ENCODE assay signal across 31 mouse cellular contexts in the genomic region with DNA sequence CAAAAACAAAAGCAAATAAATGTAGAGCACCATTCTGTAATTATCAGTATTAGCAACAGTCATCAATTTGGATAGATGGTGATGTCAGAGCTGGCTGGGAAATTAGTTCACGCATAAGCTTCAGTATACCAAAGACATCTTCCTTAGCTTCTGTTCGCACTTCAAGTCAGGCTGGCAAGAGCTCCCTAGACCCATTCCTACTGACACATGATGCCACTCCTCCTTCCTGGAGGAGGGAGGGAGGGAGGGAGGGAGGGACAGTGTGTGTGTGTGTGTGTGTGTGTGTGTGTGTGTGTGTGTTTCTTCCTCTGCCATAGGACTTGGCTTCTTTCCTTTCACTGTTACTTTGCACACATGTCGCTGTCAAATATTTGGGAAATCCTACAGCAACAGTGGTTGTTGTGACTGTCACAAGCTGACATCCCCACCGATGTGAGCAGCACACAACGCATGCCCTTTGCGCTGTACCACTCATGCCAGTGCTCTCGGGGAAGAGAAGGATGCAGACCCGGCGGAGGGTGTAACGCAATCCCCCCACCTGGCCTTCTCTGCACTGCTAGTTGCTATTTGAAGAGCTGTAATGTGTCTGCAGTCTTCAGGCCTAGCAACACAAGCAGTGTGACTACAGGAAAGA. TPM values are rescaled to one million over a fixed set of nuclear protein-coding genes. Genes with fewer than 3 reads are reported as not detected.
DNase-seq lines count a peak whose midpoint lies in the region; ATAC-seq and TF ChIP-seq lines count a peak whose summit lies in the region.
"Had no signal": no experiment of that assay in that cellular context is flagged by ENCODE, and none has a peak within 500 bp of the region (broad histone marks: within the 10 kb centered on the region; RNA-seq: fewer than 3 reads in every experiment).

No protein-coding gene starts in this region.

- H3K27me3 ChIP-seq in kidney, embryonic 16.5 days (ENCODE audit: insufficient read depth, low read length): no peaks in the 10 kb centered on the region
- H3K27me3 ChIP-seq in forebrain, postnatal 0 days (ENCODE audit: insufficient read depth, low read length): no peaks in the 10 kb centered on the region
- H3K27me3 ChIP-seq in stomach, postnatal 0 days (ENCODE audit: control insufficient read depth, insufficient read depth, low read length): no peaks in the 10 kb centered on the region
- H3K27me3 ChIP-seq: embryonic facial prominence, embryonic 12.5 days; liver, embryonic 15.5 days; lung, embryonic 15.5 days; neural tube, embryonic 13.5 days; stomach, embryonic 15.5 days had no signal

- peak overlapping the region; percentile 46 for H3K4me3 ChIP-seq in gastrocnemius, adult 2 months
- H3K4me3 ChIP-seq in kidney, embryonic 16.5 days (ENCODE audit: low read length): no peak overlapping the region
- H3K4me3 ChIP-seq in forebrain, postnatal 0 days (ENCODE audit: low read depth, low read length): no peak overlapping the region
- H3K4me3 ChIP-seq in stomach, postnatal 0 days (ENCODE audit: low read depth, low read length): no peak overlapping the region
- H3K4me3 ChIP-seq: embryonic facial prominence, embryonic 12.5 days; erythroblast, embryonic 14.5 days; limb, embryonic 10.5 days; liver, embryonic 15.5 days; lung, embryonic 15.5 days; midbrain, embryonic 10.5 days; myocyte; neural tube, embryonic 13.5 days; stomach, embryonic 15.5 days had no signal

- intact Hi-C loops in gastrocnemius, adult 2 months (cut with DNase I): no loop called here

- H3K9ac ChIP-seq in kidney, embryonic 16.5 days (replicated peaks; ENCODE audit: low read length): no peak overlapping the region
- H3K9ac ChIP-seq in forebrain, postnatal 0 days: no peak overlapping the region
- H3K9ac ChIP-seq in stomach, postnatal 0 days (ENCODE audit: low read length): no peak overlapping the region
- H3K9ac ChIP-seq: embryonic facial prominence, embryonic 12.5 days; hindbrain, embryonic 14.5 days; liver, embryonic 15.5 days; lung, embryonic 15.5 days; neural tube, embryonic 13.5 days; stomach, embryonic 15.5 days had no signal

- H3K27ac ChIP-seq in gastrocnemius, adult 2 months: peak overlapping the region; percentile 81
- H3K27ac ChIP-seq in kidney, embryonic 16.5 days (ENCODE audit: low read length): no peak overlapping the region
- H3K27ac ChIP-seq in forebrain, postnatal 0 days (ENCODE audit: low read depth, low read length): no peak overlapping the region
- H3K27ac ChIP-seq in stomach, postnatal 0 days (replicated peaks): no peak overlapping the region
- H3K27ac ChIP-seq: embryonic facial prominence, embryonic 12.5 days; hindbrain, embryonic 14.5 days; limb, embryonic 10.5 days; liver, embryonic 15.5 days; lung, embryonic 15.5 days; macrophage; midbrain, embryonic 10.5 days; neural tube, embryonic 13.5 days; stomach, embryonic 15.5 days had no signal

- TF ChIP-seq CTCF in gastrocnemius, adult 2 months (IDR thresholded peaks at IDR 0.05): no peak
- no peak for TF ChIP-seq CTCF in forebrain, postnatal 0 days (IDR thresholded peaks at IDR 0.05; ENCODE audit: low read depth)
- TF ChIP-seq CTCF in stomach, postnatal 0 days (IDR thresholded peaks at IDR 0.05; ENCODE audit: low read depth): no peak

- H3K36me3 ChIP-seq in kidney, embryonic 16.5 days (ENCODE audit: insufficient read depth, low read length): no peaks in the 10 kb centered on the region
- H3K36me3 ChIP-seq in forebrain, postnatal 0 days (ENCODE audit: insufficient read depth): no peaks in the 10 kb centered on the region
- no peaks in the 10 kb centered on the region for H3K36me3 ChIP-seq in stomach, postnatal 0 days (ENCODE audit: control insufficient read depth, insufficient read depth, low read length)
- H3K36me3 ChIP-seq: embryonic facial prominence, embryonic 12.5 days; limb, embryonic 10.5 days; liver, embryonic 15.5 days; lung, embryonic 15.5 days; midbrain, embryonic 10.5 days; neural tube, embryonic 13.5 days; stomach, embryonic 15.5 days had no signal

- H3K4me1 ChIP-seq in kidney, embryonic 16.5 days (ENCODE audit: insufficient read depth, low read length): no peaks in the 10 kb centered on the region; the same call in 1 of the 2 replicates
- no peaks in the 10 kb centered on the region for H3K4me1 ChIP-seq in forebrain, postnatal 0 days (ENCODE audit: insufficient read depth)
- H3K4me1 ChIP-seq in stomach, postnatal 0 days (replicated peaks; ENCODE audit: control insufficient read depth, insufficient read depth): no peaks in the 10 kb centered on the region
- H3K4me1 ChIP-seq: embryonic facial prominence, embryonic 12.5 days; limb, embryonic 10.5 days; liver, embryonic 15.5 days; lung, embryonic 15.5 days; midbrain, embryonic 10.5 days; neural tube, embryonic 13.5 days; stomach, embryonic 15.5 days had no signal

- DNase-seq in gastrocnemius, adult 2 months: peak; percentile 74
- DNase-seq in gastrocnemius, postnatal 10 days: no peak
- DNase-seq in kidney, postnatal 10 days: no peak
- DNase-seq in forebrain, postnatal 0 days: peak; percentile 56
- no peak for DNase-seq in right cerebral cortex, postnatal 36 days (ENCODE audit: low spot score in 2 of 2)
- DNase-seq in stomach, postnatal 0 days (ENCODE audit: low spot score): no peak
- DNase-seq: adrenal gland, adult 2 months; cerebellum, adult 18-20 months; cerebellum, postnatal 14 days; heart, adult 18-20 months; heart, postnatal 36 days; kidney, adult 8-10 months; liver; retina, postnatal 1 day; right cerebral cortex, postnatal 25 days; thymus, adult 18-20 months; thymus, postnatal 4 days had no signal

- no peak for TF ChIP-seq EP300 in stomach, postnatal 0 days (optimal IDR thresholded peaks at IDR 0.05)

- ATAC-seq in kidney, embryonic 16.5 days (ENCODE audit: low FRiP score, low TSS enrichment): 0 out of 2 replicates have a peak, but pooled peaks have one; percentile 39
- peak; percentile 94 for ATAC-seq in forebrain, postnatal 0 days
- ATAC-seq in stomach, postnatal 0 days (ENCODE audit: low FRiP score, low TSS enrichment): no peak
- ATAC-seq: midbrain, embryonic 16.5 days had no signal

- 57% methylated on average over 10 of the region's 10 CpGs for WGBS in kidney, embryonic 16.5 days
- WGBS in forebrain, postnatal 0 days: 63% methylated on average over 10 of the region's 10 CpGs
- WGBS in stomach, postnatal 0 days: 81% methylated on average over 10 of the region's 10 CpGs

- H3K4me2 ChIP-seq in kidney, embryonic 16.5 days (replicated peaks; ENCODE audit: low read depth, low read length): no peak overlapping the region
- no peak overlapping the region for H3K4me2 ChIP-seq in forebrain, postnatal 0 days (ENCODE audit: low read depth)
- no peak overlapping the region for H3K4me2 ChIP-seq in stomach, postnatal 0 days (replicated peaks; ENCODE audit: low read depth)
- H3K4me2 ChIP-seq: embryonic facial prominence, embryonic 12.5 days; hindbrain, embryonic 14.5 days; liver, embryonic 15.5 days; lung, embryonic 15.5 days; neural tube, embryonic 13.5 days; stomach, embryonic 15.5 days had no signal

- no peaks in the 10 kb centered on the region for H3K9me3 ChIP-seq in kidney, embryonic 16.5 days (ENCODE audit: low read length)
- H3K9me3 ChIP-seq in forebrain, postnatal 0 days (ENCODE audit: low read length): no peaks in the 10 kb centered on the region
- H3K9me3 ChIP-seq in stomach, postnatal 0 days (ENCODE audit: control insufficient read depth, low read length): no peaks in the 10 kb centered on the region
- H3K9me3 ChIP-seq: embryonic facial prominence, embryonic 12.5 days; limb, embryonic 10.5 days; liver, embryonic 15.5 days; lung, embryonic 15.5 days; midbrain, embryonic 10.5 days; neural tube, embryonic 13.5 days; stomach, embryonic 15.5 days had no signal

RNA-seq across cellular contexts. Expression of gene Fam189a2, which starts 34.9 kb away (rescaled TPM):
- 10 to 100 TPM; 17.5 to 24.8 TPM for total RNA-seq in gastrocnemius, adult 2 months (2021)
- 10 to 100 TPM; 39.6 to 42.5 TPM for total RNA-seq in gastrocnemius, postnatal 10 days (2021)
- 1.4 and 1.7 TPM in 2 replicates for polyA plus RNA-seq in kidney, embryonic 16.5 days (2015; fragmentation: Nextera tagmentation; extraction: Ambion mirVana)
- total RNA-seq in forebrain, postnatal 0 days (2014; rRNA removed): 8.2 and 8.4 TPM in 2 replicates
- 1.8 and 2.5 TPM in 2 replicates for polyA plus RNA-seq in forebrain, postnatal 0 days (2015; fragmentation: Nextera tagmentation; extraction: Ambion mirVana)
- polyA plus RNA-seq in stomach, postnatal 0 days (2015; fragmentation: Nextera tagmentation; extraction: Ambion mirVana): 0.75 and 1.9 TPM in 2 replicates
- total RNA-seq: MEL had no signal
- polyA plus RNA-seq: erythroblast, embryonic 14.5 days; macrophage had no signal

Comparison
In these comparisons a context has a peak if more than half of its experiments do, and no peak if none do; other contexts are left out.
1. DNase-seq: peak in gastrocnemius, adult 2 months (single experiment) and forebrain, postnatal 0 days (single experiment); none in gastrocnemius, postnatal 10 days (single experiment), kidney, postnatal 10 days (single experiment), right cerebral cortex, postnatal 36 days (0 of 2) and stomach, postnatal 0 days (single experiment).